Mouse (Mus musculus) ES-Bruce4 (cell line): ENCODE data around the gene Slamf1. TPM values are rescaled to one million over a fixed set of nuclear protein-coding genes. Genes with fewer than 3 reads are reported as not detected.
"Not testable (repeated sequence)": the region's sequence is repeated elsewhere in the genome, so short reads cannot be mapped to it uniquely, and the experiment has no call there.

Experiments used
- H3K27ac ChIP-seq: 2 replicates; pipeline ENCODE4 v1.5.1; 2012; ENCODE audit warnings: low read length, inconsistent platforms; ENCODE audit not compliant: insufficient read depth
- H3K27me3 ChIP-seq: 2 replicates; pipeline ENCODE4 v1.6.1; 2012; ENCODE audit warnings: mild to moderate bottlenecking, low read length, inconsistent platforms; ENCODE audit not compliant: control insufficient read depth, poor library complexity, insufficient read depth, severe bottlenecking
- H3K36me3 ChIP-seq: 2 replicates; pipeline ENCODE4 v1.6.1; 2012; ENCODE audit warnings: inconsistent platforms, mild to moderate bottlenecking, low read length, moderate library complexity; ENCODE audit not compliant: control insufficient read depth, poor library complexity, insufficient read depth, severe bottlenecking
- H3K4me1 ChIP-seq: one replicate; pipeline ENCODE4 v1.8.1; 2011; ENCODE audit warnings: low read length; ENCODE audit not compliant: control insufficient read depth, insufficient read depth
- H3K4me3 ChIP-seq: 2 replicates; pipeline ENCODE4 v1.5.1; 2011; ENCODE audit warnings: low read depth, mild to moderate bottlenecking, low read length
- H3K9ac ChIP-seq: 2 replicates; pipeline ENCODE4 v1.6.1; 2012; ENCODE audit warnings: low read depth, mild to moderate bottlenecking, inconsistent platforms; ENCODE audit not compliant: poor library complexity, severe bottlenecking
- H3K9me3 ChIP-seq: replicated peaks from 2 replicates; pipeline ENCODE4 v1.6.1; 2012; ENCODE audit warnings: mild to moderate bottlenecking, low read length, inconsistent platforms; ENCODE audit not compliant: control insufficient read depth, poor library complexity, insufficient read depth, severe bottlenecking
- CTCF ChIP-seq: IDR thresholded peaks from one replicate; pipeline ENCODE4 v1.8.1; 2011; ENCODE audit warnings: low read depth, low read length
- EP300 ChIP-seq: IDR thresholded peaks from 2 replicates; pipeline ENCODE4 v1.6.1; 2011; ENCODE audit warnings: low read depth, low read length; ENCODE audit not compliant: insufficient read depth
- POLR2A ChIP-seq: IDR thresholded peaks from one replicate; pipeline ENCODE4 v1.8.1; 2011; ENCODE audit warnings: low read length; ENCODE audit not compliant: insufficient read depth
- polyA plus RNA-seq: library from polyadenylated mRNA; stranded (reverse); fragments of >200 nt; gene quantifications from 2 replicates; pipeline ENCODE4 v1.2.4, GENCODE M21; 2011; ENCODE audit warnings: low read depth; ENCODE audit not compliant: missing spikeins, insufficient read depth, insufficient read length

Gene Slamf1
- polyA plus RNA-seq, 1 experiment = not detected

DNA sequence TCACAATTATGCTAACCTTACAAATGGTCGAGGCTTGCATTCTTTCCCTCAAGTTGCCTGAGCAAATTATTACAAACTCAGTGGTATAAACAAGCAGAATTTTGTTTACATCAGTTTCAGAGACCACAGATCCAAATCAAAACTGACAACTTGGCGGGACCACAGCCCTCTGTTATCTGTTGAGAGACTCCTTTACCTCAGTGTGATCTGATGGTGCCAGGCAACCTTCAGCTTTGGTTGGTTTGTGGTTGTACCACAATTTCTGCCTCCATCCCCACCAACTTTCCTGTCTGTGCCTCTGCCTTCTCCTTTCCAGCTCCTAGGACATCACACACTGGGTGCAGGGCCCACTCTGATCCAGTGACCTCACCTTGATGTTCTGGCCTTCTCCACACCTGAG lies 29.3 kb downstream of the Slamf1 start:
- no peaks in the 10 kb centered on the region for H3K27me3 ChIP-seq
- H3K4me3 ChIP-seq = no peak overlapping the region
- TF ChIP-seq CTCF = no peak
- TF ChIP-seq EP300 = no peak
- TF ChIP-seq POLR2A = no peak
- peaks cover 5% of the 10 kb centered on the region; the same call in 1 of the 2 replicates for H3K9me3 ChIP-seq
- no peaks in the 10 kb centered on the region for H3K36me3 ChIP-seq
- no peaks in the 10 kb centered on the region for H3K4me1 ChIP-seq
- no peak overlapping the region for H3K27ac ChIP-seq
- H3K9ac ChIP-seq = no peak overlapping the region

DNA sequence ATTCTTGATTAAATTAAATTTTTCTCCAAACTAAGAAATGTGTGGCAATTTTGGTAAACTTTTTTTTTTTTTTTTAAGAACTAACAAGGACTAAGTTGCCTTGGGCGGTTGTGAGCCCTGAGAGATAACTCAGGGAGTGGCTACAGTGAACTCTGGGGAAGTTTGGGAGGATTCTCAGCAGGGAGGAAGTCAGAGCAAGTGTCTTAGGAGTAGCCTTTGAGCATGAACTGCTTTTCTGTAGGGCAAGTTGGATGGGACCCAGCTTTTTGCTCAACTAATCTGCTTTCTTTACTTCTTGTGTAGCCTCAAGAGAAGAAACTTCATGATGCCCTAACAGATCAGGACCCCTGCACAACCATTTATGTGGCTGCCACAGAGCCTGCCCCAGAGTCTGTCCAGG lies 30.9 kb downstream of the Slamf1 start:
- H3K9ac ChIP-seq = no peak overlapping the region
- TF ChIP-seq CTCF = no peak
- no peak for TF ChIP-seq POLR2A
- no peak for TF ChIP-seq EP300
- H3K4me1 ChIP-seq = no peaks in the 10 kb centered on the region
- no peaks in the 10 kb centered on the region for H3K9me3 ChIP-seq
- no peaks in the 10 kb centered on the region for H3K36me3 ChIP-seq
- H3K4me3 ChIP-seq = no peak overlapping the region
- H3K27ac ChIP-seq = no peak overlapping the region
- no peaks in the 10 kb centered on the region for H3K27me3 ChIP-seq

DNA sequence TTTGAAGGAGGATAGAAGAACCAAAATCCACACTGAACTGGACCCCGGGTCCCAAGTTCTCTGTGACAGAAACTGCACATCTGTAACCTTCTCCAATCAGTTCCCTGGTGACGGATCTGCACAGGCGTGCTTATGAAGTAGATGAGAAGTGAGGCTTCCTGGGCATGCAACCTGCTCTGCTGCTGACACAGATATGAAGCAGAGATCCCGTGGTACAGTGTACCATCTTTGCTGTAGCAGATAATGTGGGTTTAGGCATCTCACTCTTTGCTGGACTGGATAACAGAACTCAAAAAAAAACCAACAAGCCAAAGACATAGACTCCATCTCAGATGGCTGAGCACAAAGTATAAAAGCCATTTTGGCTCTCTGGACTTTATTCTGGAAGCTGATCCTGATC lies 32.7 kb downstream of the Slamf1 start:
- Histone ChIP-seq H3K9ac (no peak overlapping the region), H3K36me3 (no peaks in the 10 kb centered on the region), H3K9me3 (no peaks in the 10 kb centered on the region), H3K27ac (no peak overlapping the region), H3K4me3 (no peak overlapping the region), H3K4me1 (no peaks in the 10 kb centered on the region), H3K27me3 (no peaks in the 10 kb centered on the region)
- no peak for TF ChIP-seq EP300
- no peak for TF ChIP-seq CTCF
- no peak for TF ChIP-seq POLR2A

DNA sequence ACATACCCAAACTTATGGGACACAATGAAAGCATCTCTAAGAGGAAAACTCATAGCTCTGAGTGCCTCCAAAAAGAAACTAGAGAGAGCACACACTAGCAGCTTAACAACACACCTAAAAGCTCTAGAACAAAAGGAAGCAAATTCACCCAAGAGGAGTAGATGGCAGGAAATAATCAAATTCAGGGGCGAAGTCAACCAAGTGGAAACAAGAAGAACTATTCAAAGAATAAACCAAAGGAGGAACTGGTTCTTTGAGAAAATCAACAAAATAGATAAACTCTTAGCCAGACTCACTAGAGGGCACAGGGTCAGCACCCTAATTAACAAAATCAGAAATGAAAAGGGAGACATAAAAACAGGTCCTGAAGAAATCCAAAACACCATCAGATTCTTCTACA lies 44.1 kb downstream of the Slamf1 start:
- H3K36me3 ChIP-seq, H3K9me3 ChIP-seq, H3K4me3 ChIP-seq, H3K9ac ChIP-seq, H3K4me1 ChIP-seq, H3K27ac ChIP-seq, H3K27me3 ChIP-seq: not testable (repeated sequence)

DNA sequence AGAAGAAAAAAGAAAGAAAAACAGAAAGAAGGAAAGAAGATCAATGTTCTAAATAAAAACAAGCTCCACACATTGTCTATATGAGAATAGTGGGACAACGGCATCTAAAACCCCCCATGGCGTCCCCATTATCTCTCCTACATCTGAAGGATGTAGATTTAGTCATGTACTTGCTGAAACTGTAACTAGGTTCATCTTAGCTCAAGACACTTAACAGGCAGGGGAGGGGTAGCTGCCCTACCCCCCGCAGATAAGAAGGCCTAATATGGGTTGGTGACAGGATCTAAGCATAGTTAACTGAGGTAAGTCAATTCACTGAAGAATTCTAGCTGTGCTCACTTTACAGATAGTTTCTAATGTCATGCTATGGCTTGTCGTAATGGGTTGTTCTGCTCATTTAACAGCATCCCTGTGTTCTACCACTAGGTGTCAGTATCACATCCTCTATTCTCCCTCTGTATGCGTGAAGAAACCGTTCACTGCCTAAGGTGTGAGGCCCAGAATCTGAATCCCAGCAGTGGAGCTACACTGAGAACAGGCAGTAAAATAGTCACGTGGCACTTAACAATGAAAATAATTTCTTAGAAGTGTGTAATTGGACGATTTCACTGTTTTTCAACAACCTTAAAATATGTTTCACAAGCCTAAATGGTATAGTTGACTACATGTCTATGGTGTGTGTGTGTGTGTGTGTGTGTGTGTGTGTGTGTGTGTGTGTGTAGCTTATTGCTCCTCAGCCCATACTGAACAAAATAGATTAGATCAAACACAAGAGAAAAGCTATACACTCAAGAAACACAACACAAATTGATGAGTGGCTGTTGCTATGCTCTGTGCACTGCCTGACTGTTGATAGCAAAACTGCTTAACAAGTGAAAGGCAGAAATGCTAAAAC lies 48.9 kb downstream of the Slamf1 start:
- peak; percentile 10 for TF ChIP-seq CTCF
- no peak for TF ChIP-seq POLR2A
- TF ChIP-seq EP300 = no peak

DNA sequence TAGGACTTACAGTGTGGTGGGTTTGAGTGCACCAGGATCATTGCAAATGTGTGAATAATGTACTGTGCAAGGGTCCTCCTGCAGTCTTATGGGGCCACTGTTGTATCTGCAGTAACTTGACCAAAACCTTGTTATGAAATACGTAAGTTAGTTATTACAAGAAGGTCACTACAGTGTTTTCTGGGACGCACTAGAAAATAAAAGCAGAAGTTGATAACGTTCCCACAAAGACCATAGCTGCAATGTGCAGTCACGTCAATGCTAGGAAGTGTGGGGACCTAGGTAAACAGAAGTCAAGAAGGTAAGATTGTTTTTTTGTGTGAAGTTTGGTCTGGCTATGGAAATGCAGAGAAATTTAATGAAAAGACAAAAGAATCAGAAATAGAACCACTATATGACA lies 50.1 kb downstream of the Slamf1 start:
- Histone ChIP-seq H3K4me1 (no peaks in the 10 kb centered on the region), H3K36me3 (no peaks in the 10 kb centered on the region), H3K27me3 (no peaks in the 10 kb centered on the region), H3K4me3 (no peak overlapping the region), H3K9ac (no peak overlapping the region), H3K9me3 (no peaks in the 10 kb centered on the region), H3K27ac (no peak overlapping the region)
- TF ChIP-seq EP300 (no peak), POLR2A (no peak), CTCF (no peak)

More for the DNA sequence above, 48.9 kb downstream of the Slamf1 start:
- Histone ChIP-seq H3K9me3 (no peaks in the 10 kb centered on the region), H3K27me3 (no peaks in the 10 kb centered on the region), H3K9ac (no peak overlapping the region), H3K4me3 (no peak overlapping the region), H3K36me3 (no peaks in the 10 kb centered on the region), H3K27ac (no peak overlapping the region), H3K4me1 (no peaks in the 10 kb centered on the region)
